Mouse (Mus musculus): ENCODE results near the gene Secisbp2. TPM values are rescaled to one million over a fixed set of nuclear protein-coding genes. Genes with fewer than 3 reads are reported as not detected.
"Not testable (repeated sequence)": the region's sequence is repeated elsewhere in the genome, so short reads cannot be mapped to it uniquely, and the experiment has no call there.

Secisbp2 gene
- polyA plus RNA-seq, 1 experiment = 14.6 TPM

- 16% methylated on average over 11 of the region's 11 CpGs for WGBS
- no peak for DNase-seq (ENCODE audit: low read depth, low spot score)
These were observed 9.2 kb upstream of the Secisbp2 start for GRCm38 (mm10) chr13:51642171-51642778.

DNA sequence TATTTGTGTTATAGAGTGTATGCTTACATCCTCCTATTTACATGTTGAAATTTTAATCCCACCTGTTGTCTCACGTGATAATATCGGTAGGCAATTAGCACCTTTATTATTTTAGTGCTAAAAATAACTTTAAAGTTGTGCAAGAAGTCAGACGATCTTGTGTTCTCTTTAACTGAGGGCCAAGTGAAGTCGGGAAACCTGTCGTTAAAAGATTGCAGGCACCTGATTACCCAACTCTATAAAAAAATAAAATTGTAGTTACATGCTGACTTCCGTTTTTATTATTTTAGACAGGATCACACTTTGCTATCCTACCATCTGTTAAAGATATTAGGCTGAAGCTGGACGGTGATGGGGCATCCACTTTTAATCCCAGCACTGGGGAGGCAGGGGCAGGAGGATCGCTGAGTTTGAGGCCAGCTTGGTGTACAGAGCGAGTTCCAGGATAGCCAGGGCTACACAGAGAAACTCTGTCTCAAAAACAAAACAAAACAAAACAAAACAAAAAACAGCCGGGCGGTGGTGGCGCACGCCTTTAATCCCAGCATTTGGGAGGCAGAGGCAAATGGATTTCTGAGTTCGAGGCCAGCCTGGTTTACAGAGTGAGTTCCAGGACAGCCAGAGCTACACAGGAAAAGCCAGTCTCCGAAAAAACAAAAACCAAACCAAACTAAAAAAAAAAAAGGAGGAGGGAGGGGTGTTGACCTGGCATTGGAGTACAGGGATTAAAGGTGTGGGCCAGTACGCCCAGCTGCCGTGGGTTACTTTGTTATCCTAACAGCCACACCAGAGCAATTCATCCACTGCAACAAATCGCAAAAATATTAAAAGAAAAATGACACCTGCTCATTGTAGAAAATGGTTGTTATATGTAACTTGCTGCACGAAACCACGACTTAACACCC is 7.3 kb upstream of the Secisbp2 start:
- WGBS = 20% methylated on average over 20 of the region's 20 CpGs
- no peak for DNase-seq (ENCODE audit: low read depth, low spot score)

GRCm38 (mm10) chr13:51644829-51645789 is 6.4 kb upstream of the Secisbp2 start, which contains the start of gene Cks2:
Gene Cks2 (plus strand): TSS chr13:51645232.
- WGBS = under 1% methylated on average over 83 of the region's 83 CpGs

DNA sequence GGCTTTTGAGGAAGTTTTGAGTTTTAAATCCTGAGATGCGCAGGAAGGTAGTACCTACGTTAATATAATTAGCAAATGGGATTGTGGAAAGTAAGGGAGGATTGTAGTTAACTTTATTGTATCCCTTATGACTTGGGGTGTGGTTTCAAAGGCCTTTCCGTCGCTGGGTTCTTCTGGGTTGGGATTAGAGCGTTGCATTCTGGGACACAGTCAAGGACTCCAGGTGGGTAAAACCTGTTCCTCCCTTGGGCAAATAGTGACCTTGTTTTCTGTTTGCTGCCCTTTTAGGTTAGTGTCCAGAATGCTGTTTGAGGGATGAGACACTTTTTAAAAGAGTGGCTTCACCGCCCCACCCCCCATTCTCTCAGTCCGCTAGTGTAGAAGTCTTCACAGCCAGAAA is 5.6 kb upstream of the Secisbp2 start:
- DNase-seq (ENCODE audit: low read depth, low spot score) = no peak
- WGBS = 1% methylated on average over 7 of the region's 7 CpGs

More at GRCm38 (mm10) chr13:51644829-51645789, 6.4 kb upstream of the Secisbp2 start, which contains the start of gene Cks2:
- DNase-seq (ENCODE audit: low read depth, low spot score) = peak; percentile 93

- WGBS = 14% methylated on average over 3 of the region's 3 CpGs
- no peak for DNase-seq (ENCODE audit: low read depth, low spot score)
These were observed 5.0 kb upstream of the Secisbp2 start for GRCm38 (mm10) chr13:51646362-51647027.

- no peak for DNase-seq (ENCODE audit: low read depth, low spot score)
- WGBS = 30% methylated on average over 3 of the region's 3 CpGs
These were observed 3.7 kb upstream of the Secisbp2 start for GRCm38 (mm10) chr13:51647770-51648169.

DNA sequence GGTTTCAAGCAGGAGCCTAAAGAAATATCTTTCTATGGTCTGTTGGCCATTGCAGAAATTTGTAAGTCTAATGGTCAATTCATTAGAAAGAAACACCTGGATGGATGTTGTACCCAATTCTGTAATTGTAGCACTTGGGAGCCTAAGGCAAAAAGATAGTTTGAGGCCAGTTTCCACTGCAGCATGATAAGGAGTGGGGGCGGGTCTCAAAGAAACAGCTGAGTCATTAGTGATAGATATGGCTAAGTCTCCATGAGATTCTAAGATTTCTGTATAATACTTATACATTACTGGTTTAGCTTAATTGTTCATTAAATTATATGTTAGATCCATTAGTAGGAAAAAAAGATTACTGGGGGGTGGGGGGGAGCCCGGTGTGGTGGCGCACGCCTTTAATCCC is 3.3 kb upstream of the Secisbp2 start:
- no peak for DNase-seq (ENCODE audit: low read depth, low spot score)
- 66% methylated on average over 4 of the region's 4 CpGs for WGBS

- DNase-seq (ENCODE audit: low read depth, low spot score) = no peak
- WGBS = 34% methylated on average over 1 of the region's 1 CpGs
These were observed 1.8 kb upstream of the Secisbp2 start for GRCm38 (mm10) chr13:51649740-51650139.

DNA sequence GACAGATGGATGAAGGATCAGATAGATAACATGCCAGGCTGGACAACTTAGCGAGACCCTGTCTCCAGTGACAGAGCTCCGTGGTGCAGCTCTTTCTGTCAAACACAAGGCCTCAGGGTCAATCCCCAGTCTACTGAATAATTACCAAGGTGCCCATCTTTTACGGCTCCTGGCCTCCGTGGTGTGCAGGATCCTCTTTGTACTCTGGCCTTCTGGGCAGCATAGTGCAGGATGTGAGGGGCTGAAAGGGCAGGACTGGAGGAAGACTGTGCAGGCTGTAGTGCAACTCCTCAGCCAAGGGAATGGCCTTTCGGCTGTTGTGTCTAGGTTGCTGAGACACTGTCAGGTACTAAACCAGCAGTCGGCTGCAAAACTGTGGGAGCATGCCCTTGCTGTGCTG is 1.7 kb downstream of the Secisbp2 start:
- 87% methylated on average over 6 of the region's 6 CpGs for WGBS
- no peak for DNase-seq (ENCODE audit: low read depth, low spot score)

- no peak for DNase-seq (ENCODE audit: low read depth, low spot score)
- 95% methylated on average over 9 of the region's 9 CpGs for WGBS
These were observed 2.5 kb downstream of the Secisbp2 start for GRCm38 (mm10) chr13:51653961-51654360.

- DNase-seq (ENCODE audit: low read depth, low spot score) = no peak
- 95% methylated on average over 13 of the region's 13 CpGs for WGBS
These were observed 5.2 kb downstream of the Secisbp2 start for GRCm38 (mm10) chr13:51656516-51657235.

- no peak for DNase-seq (ENCODE audit: low read depth, low spot score)
- 83% methylated on average over 3 of the region's 3 CpGs for WGBS
These were observed 6.6 kb downstream of the Secisbp2 start for GRCm38 (mm10) chr13:51658094-51658493.

GRCm38 (mm10) chr13:51659573-51659972 is 8.1 kb downstream of the Secisbp2 start:
- WGBS = 97% methylated on average over 7 of the region's 7 CpGs
- DNase-seq (ENCODE audit: low read depth, low spot score) = no peak

- DNase-seq (ENCODE audit: low read depth, low spot score) = no peak
- WGBS = 71% methylated on average over 2 of the region's 2 CpGs
These were observed 12.1 kb downstream of the Secisbp2 start for GRCm38 (mm10) chr13:51663561-51663960.

- 69% methylated on average over 12 of the region's 12 CpGs for WGBS
- not testable (repeated sequence) for DNase-seq (ENCODE audit: low read depth, low spot score)
These were observed 16.7 kb downstream of the Secisbp2 start for GRCm38 (mm10) chr13:51668195-51668594.

GRCm38 (mm10) chr13:51676641-51677040 is 25.1 kb downstream of the Secisbp2 start:
- DNase-seq (ENCODE audit: low read depth, low spot score) = no peak
- 57% methylated on average over 4 of the region's 4 CpGs for WGBS

DNA sequence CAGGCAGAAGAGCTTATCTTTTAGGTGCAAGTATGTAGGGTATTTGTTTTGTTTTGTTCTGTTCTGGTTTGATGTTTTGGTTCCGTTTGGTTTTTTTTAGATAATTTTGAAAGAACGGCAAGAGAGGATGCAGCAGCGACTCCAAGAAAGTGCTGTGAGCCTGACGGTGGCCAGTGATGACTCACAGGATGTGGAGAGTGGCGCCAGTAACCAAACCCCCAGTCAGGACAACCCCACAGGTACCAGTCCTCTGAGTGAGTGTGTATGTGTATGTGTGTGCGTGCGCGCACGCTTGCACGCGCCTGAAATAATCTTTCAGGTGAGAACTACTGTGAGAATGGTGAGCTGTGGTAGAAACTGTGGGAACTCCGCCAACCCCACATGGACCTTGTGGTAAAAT is 25.5 kb downstream of the Secisbp2 start:
- DNase-seq (ENCODE audit: low read depth, low spot score) = no peak
- 95% methylated on average over 12 of the region's 12 CpGs for whole genome bisulfite sequencing

GRCm38 (mm10) chr13:51677630-51678185 is 26.2 kb downstream of the Secisbp2 start:
- 90% methylated on average over 7 of the region's 7 CpGs for WGBS
- DNase-seq (ENCODE audit: low read depth, low spot score) = no peak
